In the genomic region with DNA sequence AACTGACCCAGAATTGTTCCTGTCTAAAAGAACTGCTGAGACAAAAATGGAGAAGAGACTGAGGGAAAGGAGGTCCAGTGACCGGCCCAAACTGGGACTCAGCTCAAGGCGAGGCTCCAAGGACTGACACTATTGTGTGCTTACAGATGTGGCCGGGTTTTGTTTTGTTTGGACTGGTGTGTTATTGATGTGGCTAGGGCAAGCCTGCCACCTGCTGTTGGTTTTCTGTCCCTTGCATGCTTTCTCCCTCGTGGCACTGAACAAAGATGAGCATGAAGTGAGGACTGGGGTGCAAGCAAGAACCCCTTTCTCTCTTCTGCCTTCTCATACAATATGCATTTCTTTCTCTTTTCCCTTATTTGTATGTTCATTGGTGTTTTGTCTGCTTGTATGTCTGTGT, we compare ENCODE assay signal across 8 mouse cellular contexts. TPM values are rescaled to one million over a fixed set of nuclear protein-coding genes. Genes with fewer than 3 reads are reported as not detected.
DNase-seq lines count a peak whose midpoint lies in the region; ATAC-seq and TF ChIP-seq lines count a peak whose summit lies in the region.

No protein-coding gene starts in this region.

- intact Hi-C loops in heart, postnatal 36 days (cut with DNase I), result loop anchor here (1.0 to 5.0 kb wide), 2 partner anchors 139 to 186 kb away; no protein-coding TSS in a partner anchor
- intact Hi-C loops in left cerebral cortex, postnatal 25 days (cut with DNase I), result loop anchor here (2.0 to 5.0 kb wide), 2 partner anchors 139 to 185 kb away; no protein-coding TSS in a partner anchor

- no peak overlapping the region for H3K9ac ChIP-seq in midbrain, postnatal 0 days (replicated peaks; ENCODE audit: low read length, poor library complexity, severe bottlenecking)
- H3K9ac ChIP-seq in midbrain, embryonic 11.5 days (ENCODE audit: low read length), result no peak overlapping the region
- no peak overlapping the region for H3K9ac ChIP-seq in forebrain, embryonic 11.5 days (ENCODE audit: low read length)

- H3K4me2 ChIP-seq in midbrain, postnatal 0 days (ENCODE audit: low read depth, low read length, poor library complexity, severe bottlenecking), result no peak overlapping the region
- H3K4me2 ChIP-seq in midbrain, embryonic 11.5 days, result no peak overlapping the region
- H3K4me2 ChIP-seq in forebrain, embryonic 11.5 days (ENCODE audit: low read depth, low read length, severe bottlenecking), result no peak overlapping the region

- H3K4me3 ChIP-seq in midbrain, postnatal 0 days (ENCODE audit: low read depth, low read length), result no peak overlapping the region
- no peak overlapping the region for H3K4me3 ChIP-seq in midbrain, embryonic 11.5 days (ENCODE audit: low read depth, low read length)
- no peak overlapping the region for H3K4me3 ChIP-seq in forebrain, embryonic 11.5 days (ENCODE audit: low read depth, low read length)

- no peak for ATAC-seq in midbrain, postnatal 0 days (ENCODE audit: low FRiP score)
- ATAC-seq in midbrain, embryonic 11.5 days (ENCODE audit: low FRiP score), result no peak
- no peak for ATAC-seq in forebrain, embryonic 11.5 days (replicated peaks; ENCODE audit: low FRiP score)

- DNase-seq in midbrain, postnatal 0 days (ENCODE audit: low spot score), result peak; percentile 17
- DNase-seq in midbrain, embryonic 11.5 days (ENCODE audit: low spot score, missing footprints), result no peak
- DNase-seq in NIH3T3 (ENCODE audit: low read depth), result peak; percentile 70
- peak; percentile 40 for DNase-seq in cerebellum, adult 8-10 months
- DNase-seq in heart, postnatal 36 days, result peak; percentile 35 to 47
- peak; percentile 45 to 63 for DNase-seq in left cerebral cortex, postnatal 25 days (ENCODE audit: low spot score in 2 of 2)
- peak; percentile 13 to 24 for DNase-seq in natural killer cell, adult 2 months (ENCODE audit: low spot score in 2 of 2)
- no peak for DNase-seq in forebrain, embryonic 11.5 days (ENCODE audit: low spot score)

- TF ChIP-seq CTCF in midbrain, postnatal 0 days (IDR thresholded peaks at IDR 0.05), result peak; percentile 62

- H3K4me1 ChIP-seq in midbrain, postnatal 0 days (ENCODE audit: insufficient read depth, low read length), result no peaks in the 10 kb centered on the region
- no peaks in the 10 kb centered on the region for H3K4me1 ChIP-seq in midbrain, embryonic 11.5 days (ENCODE audit: control insufficient read depth, insufficient read depth, low read length)
- no peaks in the 10 kb centered on the region for H3K4me1 ChIP-seq in forebrain, embryonic 11.5 days (replicated peaks; ENCODE audit: control insufficient read depth, insufficient read depth, low read length)

- H3K9me3 ChIP-seq in midbrain, postnatal 0 days (ENCODE audit: low read length), result no peaks in the 10 kb centered on the region
- no peaks in the 10 kb centered on the region for H3K9me3 ChIP-seq in midbrain, embryonic 11.5 days (ENCODE audit: control insufficient read depth, low read length)
- no peaks in the 10 kb centered on the region for H3K9me3 ChIP-seq in forebrain, embryonic 11.5 days (ENCODE audit: control insufficient read depth, low read length)

- WGBS in midbrain, postnatal 0 days, result 13% methylated on average over 4 of the region's 4 CpGs
- whole genome bisulfite sequencing in midbrain, embryonic 11.5 days, result 27% methylated on average over 4 of the region's 4 CpGs
- WGBS in forebrain, embryonic 11.5 days, result 17% methylated on average over 4 of the region's 4 CpGs

- no peaks in the 10 kb centered on the region for H3K27me3 ChIP-seq in midbrain, postnatal 0 days (ENCODE audit: insufficient read depth, low read length)
- H3K27me3 ChIP-seq in midbrain, embryonic 11.5 days (ENCODE audit: control insufficient read depth, insufficient read depth, low read length), result no peaks in the 10 kb centered on the region
- H3K27me3 ChIP-seq in forebrain, embryonic 11.5 days (ENCODE audit: control insufficient read depth, insufficient read depth, low read length), result no peaks in the 10 kb centered on the region

- no peaks in the 10 kb centered on the region for H3K36me3 ChIP-seq in midbrain, postnatal 0 days (ENCODE audit: insufficient read depth, low read length)
- no peaks in the 10 kb centered on the region for H3K36me3 ChIP-seq in midbrain, embryonic 11.5 days (ENCODE audit: control insufficient read depth, insufficient read depth, low read length)
- H3K36me3 ChIP-seq in forebrain, embryonic 11.5 days (ENCODE audit: control insufficient read depth, insufficient read depth, low read length), result no peaks in the 10 kb centered on the region

- no peak overlapping the region for H3K27ac ChIP-seq in midbrain, postnatal 0 days (ENCODE audit: low read depth, low read length)
- H3K27ac ChIP-seq in midbrain, embryonic 11.5 days (ENCODE audit: low read depth, low read length), result no peak overlapping the region
- H3K27ac ChIP-seq in forebrain, embryonic 11.5 days (ENCODE audit: low read depth, low read length), result no peak overlapping the region

RNA-seq across cellular contexts. Expression of a gene that starts 11.1 kb away (rescaled TPM):
- total RNA-seq in midbrain, postnatal 0 days (2014; rRNA removed), result not detected in 2 replicates
- 0.12 and 0.16 TPM in 2 replicates for polyA plus RNA-seq in midbrain, postnatal 0 days (2015; fragmentation: Nextera tagmentation; extraction: Ambion mirVana)
- 0.08 TPM in 2 replicates for polyA plus RNA-seq in midbrain, embryonic 11.5 days (2014; fragmentation: Nextera tagmentation; extraction: Ambion mirVana)
- total RNA-seq in heart, postnatal 36 days (2021), result not detected
- total RNA-seq in left cerebral cortex, postnatal 25 days (2021), result not detected
- polyA plus RNA-seq in forebrain, embryonic 11.5 days (2014; fragmentation: Nextera tagmentation; extraction: Ambion mirVana), result 0.19 and 0.23 TPM in 2 replicates

RNA-seq across cellular contexts. Expression of a gene that starts 23.9 kb away (rescaled TPM):
- 0.77 and 1.0 TPM in 2 replicates for total RNA-seq in midbrain, postnatal 0 days (2014; rRNA removed)
- 0.49 and 0.58 TPM in 2 replicates for polyA plus RNA-seq in midbrain, postnatal 0 days (2015; fragmentation: Nextera tagmentation; extraction: Ambion mirVana)
- not detected in 2 replicates for polyA plus RNA-seq in midbrain, embryonic 11.5 days (2014; fragmentation: Nextera tagmentation; extraction: Ambion mirVana)
- not detected for total RNA-seq in heart, postnatal 36 days (2021)
- under 1 TPM in 1 of 2 experiments, not detected in 1; 0.43 TPM for total RNA-seq in left cerebral cortex, postnatal 25 days (2021)
- 0.15 and 0.67 TPM in 2 replicates for polyA plus RNA-seq in forebrain, embryonic 11.5 days (2014; fragmentation: Nextera tagmentation; extraction: Ambion mirVana)

Comparison
In these comparisons a context has a peak if more than half of its experiments do, and no peak if none do; other contexts are left out.
1. DNase-seq: peak in midbrain, postnatal 0 days (single experiment), NIH3T3 (single experiment), cerebellum, adult 8-10 months (single experiment), heart, postnatal 36 days (2 of 2), left cerebral cortex, postnatal 25 days (2 of 2) and natural killer cell, adult 2 months (2 of 2); none in midbrain, embryonic 11.5 days (single experiment) and forebrain, embryonic 11.5 days (single experiment).